Mouse (Mus musculus) testis, adult 2 months (tissue): ENCODE measurements around the gene Aplp2.

ENCODE experiments used
- CTCF ChIP-seq: fragments of 200-500 bp; IDR thresholded peaks from 2 replicates; pipeline ENCODE4 v1.5.1; 2012; ENCODE audit warnings: low read depth, mild to moderate bottlenecking, inconsistent platforms, low read length, moderate library complexity; ENCODE audit not compliant: control insufficient read depth, insufficient read depth, insufficient replicate concordance
- POLR2A ChIP-seq: fragments of 200-500 bp; IDR thresholded peaks from 2 replicates; pipeline ENCODE4 v1.6.1; 2012; ENCODE audit warnings: low read depth, mild to moderate bottlenecking, inconsistent platforms, low read length, moderate library complexity; ENCODE audit not compliant: control insufficient read depth

- TF ChIP-seq CTCF: no peak
- TF ChIP-seq POLR2A: no peak
Observed at GRCm38 (mm10) chr9:31260219-31260618, 48.6 kb upstream of the Aplp2 start.
